Mouse (Mus musculus) cerebellum, adult 8-10 months (tissue): ENCODE data around the gene Izumo4.

Source experiments
- DNase-seq: peaks from one replicate; pipeline ENCODE4 v3.0.0; 2022

Izumo4 gene

DNA sequence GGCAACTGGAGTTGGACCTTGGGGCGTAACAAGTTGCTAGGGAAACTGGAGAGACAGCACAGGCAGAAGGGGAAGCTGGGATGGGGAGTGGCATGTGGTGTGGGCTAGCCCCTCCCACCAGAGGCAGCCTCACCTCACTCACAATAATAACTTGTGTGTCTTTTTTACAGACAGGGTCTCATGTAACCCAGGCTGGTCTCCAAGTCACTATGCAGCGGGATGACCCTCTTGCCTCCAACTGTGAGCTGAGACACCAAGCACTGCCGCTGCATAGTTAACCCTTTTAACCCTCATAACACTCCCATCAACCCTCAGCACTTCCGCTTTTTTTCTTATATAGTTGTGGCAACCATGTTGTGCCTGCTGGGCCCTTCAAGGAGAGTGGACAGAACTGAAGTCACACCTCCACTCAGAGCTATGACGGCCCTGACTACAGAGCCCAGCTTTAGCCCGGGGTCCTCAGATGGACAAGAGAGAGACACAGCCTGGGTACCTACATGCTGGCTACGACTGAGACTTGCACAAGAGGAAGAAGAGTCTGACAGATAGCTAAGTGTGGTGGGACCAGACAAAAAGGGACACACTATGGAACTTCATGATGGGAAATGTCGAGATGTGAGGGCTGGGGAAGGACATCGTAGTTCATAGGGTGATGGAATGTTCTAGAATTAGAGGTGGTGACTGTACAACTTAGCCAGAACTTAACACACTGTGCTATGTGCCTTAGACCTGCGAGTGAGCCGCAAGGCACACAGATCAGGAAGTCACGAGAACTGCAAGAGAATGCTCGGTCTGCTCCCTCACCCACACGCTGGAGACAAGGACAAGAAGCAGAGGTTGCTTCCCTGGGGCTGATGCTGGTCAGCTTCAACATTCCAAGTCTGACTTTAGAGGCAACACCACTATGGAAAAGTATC is 9.5 kb upstream of the Izumo4 start:
- DNase-seq, result no peak

DNA sequence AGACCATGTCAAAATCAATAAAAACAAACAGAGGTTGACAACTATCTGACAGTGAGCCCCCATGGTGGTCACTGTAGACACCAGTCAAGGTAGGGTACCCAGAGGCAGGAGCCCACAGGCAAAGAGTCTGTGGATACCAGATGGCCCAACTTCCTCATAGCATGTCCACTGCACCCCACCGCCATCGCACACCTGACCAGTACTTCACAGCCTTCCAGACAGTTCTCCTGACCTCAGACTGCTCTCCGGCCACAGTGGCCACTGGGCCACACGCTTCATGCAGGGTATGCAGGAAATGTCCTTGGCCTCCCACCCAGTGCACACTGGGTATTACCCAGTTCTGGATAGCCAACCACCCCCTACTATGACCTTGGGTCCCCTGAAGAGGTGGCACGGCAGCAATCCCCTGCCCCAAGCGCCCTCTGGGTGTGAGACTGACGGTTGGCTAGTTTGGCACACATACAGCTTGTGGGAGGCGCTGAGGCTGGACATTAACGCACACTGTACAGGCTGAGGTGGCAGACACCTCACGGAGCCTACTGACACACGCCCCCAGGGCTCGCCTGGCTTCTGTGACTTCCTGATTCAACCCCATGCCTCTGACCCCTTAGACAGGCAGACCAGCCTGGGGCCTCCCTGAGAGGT is 8.5 kb upstream of the Izumo4 start:
- DNase-seq, result no peak

DNA sequence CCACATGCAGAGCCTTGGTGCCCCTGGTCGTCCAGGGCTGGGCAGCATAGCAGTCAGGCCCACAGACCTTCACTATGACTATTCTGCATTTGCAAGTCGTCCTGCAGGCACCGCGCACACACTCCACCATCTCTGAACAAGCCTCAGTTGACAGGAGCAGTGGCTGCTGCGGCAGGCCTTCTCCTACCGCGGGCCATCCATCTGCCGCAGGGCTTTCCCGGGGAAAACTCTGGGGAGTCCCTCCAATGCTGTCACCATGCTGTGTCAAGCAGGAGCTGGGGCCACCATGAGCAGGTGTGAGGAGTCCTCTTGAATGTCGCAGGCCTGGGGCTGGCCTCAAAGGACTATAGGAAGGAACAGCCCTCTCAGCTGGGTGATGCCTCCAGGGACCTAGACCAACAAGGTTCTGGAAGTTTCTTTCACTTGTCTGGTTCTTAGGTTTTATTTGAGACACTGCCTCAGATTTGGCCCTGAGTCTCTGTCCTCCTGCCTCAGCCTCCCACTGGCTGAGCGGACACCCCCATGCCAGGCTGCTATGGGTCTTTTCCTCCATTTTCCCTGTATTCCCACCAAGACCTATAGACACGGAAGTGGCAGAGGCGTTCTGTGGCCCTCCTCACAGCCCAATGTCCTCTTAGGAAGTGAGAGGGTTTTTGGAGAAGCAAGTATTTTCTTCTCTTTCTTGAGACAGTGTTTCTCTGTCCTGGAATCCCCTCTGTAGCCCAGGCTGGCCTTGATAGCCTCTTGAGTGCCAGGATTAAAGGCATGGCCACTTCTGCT is 7.6 kb upstream of the Izumo4 start:
- DNase-seq, result no peak

DNA sequence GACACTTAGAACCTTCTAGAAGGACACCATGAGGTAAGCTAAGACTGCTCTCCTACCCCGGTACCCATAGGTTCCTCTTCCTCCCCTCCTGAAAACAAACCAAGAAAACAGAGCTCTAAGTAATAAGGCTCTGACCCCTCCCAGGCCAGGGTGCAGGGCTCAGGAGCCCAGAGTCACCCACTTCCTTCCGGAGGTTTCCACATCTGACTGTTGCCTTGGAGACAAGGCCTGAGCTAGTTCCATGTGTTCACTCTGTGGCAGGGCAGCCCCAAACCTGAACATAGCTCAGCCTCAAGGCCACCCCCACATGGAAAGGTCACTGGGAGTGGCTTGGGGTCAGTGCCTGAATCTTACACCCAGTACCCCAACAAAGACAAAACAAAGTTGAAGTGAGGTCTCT is 6.8 kb upstream of the Izumo4 start:
- DNase-seq, result no peak

DNA sequence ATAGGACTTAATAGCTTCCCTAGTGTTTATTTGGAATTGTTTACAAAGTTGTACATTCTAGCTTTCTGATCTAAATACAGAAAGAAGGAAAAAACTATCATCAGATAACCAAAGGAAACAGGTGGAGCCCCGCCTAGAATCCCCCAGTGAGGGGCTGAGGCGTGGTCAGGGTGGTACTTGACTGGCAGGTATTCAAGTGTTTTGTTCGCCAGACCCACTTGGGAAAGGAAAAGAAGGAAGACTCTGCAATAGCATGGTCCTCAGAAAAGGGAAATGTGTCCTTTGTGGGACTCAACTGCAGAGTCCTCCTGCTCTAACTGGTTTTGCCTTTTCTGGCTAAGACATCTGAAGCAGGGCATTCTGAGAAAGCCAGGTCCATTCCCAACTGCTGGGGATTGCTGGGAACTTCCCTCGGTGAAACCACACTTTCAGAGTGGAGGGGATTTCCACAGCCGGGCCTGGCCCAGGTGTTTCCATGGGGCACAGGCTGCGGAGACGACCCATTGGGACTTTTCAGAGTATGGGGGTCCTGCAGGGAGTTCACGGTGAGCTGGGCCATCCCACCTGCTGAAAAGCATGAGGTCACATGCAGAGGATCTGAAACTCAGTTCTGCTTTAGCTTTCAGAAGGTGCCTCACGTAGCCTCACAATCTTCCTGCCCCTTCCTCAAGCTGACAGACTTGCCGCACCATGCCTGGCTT is 6.0 kb upstream of the Izumo4 start:
- DNase-seq, result no peak

DNA sequence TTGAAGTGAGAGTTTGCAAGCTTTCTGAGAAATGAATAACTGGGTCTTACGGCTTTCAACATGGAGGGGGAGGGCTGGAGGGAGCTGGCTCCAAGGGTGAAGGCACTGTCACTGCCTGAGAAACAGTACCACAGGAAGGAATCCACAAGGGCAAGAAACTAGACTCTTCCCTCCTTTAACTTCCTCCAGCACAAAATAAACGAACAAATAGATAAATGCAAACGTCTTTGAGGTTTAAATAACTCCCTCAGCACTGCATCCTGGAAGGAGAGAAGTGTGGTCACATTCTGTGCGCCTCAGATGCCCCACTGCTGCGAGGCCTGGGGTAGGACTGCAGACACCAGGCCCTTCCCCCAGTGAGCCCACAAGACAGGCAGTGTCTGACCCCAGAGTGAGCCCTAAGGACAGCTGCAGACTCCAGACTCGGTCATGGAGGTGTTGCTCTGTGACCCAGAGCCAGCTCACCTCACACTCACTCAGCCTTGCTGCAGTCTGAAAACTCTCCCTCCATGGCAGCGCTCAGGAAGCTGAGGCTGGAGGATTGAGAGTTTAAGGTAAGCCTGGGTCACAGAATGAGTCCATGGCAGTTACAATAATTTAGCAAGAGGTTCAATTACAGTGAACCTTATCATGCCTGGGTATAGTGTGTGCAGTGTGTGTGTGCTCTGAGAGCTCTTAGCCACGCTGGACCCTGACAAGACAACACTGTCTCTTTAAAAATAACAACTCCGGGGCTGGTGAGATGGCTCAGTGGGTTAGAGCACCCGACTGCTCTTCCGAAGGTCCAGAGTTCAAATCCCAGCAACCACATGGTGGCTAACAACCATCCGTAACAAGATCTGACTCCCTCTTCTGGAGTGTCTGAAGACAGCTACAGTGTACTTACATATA is 5.2 kb upstream of the Izumo4 start:
- DNase-seq, result no peak

DNA sequence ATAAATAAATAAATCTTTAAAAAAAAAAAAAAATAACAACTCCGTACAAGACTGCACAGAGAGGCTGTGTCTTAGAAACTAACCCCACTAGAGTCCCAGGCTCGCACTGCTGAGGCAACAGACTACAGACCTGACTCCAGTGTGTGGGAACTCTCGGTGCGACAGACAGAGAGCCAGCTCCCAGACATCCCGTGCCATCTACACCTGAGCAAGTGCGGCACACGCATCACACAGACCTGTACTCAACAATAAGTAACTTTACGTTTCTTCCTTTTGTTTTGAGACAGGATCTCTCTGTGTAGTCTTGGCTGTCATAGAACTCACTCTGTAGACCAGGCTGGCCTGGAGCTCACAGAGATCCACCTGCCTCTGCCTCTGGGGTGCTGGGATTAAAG is 4.6 kb upstream of the Izumo4 start:
- DNase-seq, result no peak

DNA sequence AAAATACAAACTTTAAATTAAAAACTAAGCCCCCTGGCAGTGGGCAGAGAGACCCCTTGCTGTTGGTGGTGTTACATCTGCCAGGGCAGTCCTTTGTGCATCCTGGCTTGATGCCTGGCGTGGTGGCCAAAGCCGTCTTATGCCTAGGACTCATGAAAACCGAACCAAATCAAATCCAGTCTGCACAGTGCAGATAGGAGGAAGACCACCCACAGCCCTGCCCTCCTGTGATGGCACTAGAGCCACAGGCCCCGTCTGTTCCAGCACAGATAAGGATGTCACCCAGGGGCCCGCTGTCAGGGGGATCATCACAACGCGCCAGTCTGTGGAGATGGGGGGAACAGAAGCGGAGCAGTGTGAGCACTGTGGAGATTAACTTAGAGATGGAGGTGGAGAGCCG is 4.2 kb upstream of the Izumo4 start:
- no peak for DNase-seq

DNA sequence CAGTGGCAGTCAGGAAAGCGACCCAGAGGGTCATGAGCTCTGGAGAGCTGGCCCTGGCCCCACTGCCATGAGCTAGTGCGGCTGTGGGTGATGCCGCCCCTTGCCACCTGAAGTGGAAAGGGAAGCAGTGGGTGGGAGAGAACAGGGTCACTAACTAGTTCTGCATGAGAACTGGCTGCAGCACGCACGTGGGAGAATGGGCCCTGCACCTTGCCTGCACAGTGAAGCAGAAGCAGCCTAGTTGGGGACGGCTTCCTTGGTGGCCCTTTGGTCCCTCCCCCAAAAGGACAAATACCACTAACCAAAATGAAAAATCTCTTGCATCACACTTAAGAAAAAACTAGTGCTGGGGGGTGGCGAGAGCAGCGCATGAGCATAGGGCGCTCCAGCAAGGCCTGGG is 3.4 kb upstream of the Izumo4 start:
- no peak for DNase-seq

DNA sequence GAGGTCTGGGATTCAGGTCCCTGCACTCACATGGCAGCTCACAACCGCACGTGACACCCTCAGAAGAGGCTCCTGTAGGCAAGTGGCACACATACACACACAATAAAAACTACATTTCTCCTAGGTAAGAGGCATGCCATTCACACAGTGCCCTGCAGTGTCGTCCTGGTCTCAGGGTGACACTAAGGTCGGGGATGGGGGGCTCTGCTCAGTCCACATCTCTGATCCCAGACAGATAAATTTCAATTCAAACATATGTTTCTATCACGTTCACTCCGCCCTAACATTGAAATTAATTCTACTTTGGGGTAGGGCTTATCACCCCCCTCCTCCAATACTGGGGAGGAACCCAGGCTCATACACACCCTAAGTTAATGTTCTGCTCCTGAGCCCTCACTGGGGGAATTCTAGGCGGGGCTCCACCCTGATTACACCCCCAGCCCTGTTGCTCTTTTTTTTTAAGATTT is 1.9 kb upstream of the Izumo4 start:
- no peak for DNase-seq

DNA sequence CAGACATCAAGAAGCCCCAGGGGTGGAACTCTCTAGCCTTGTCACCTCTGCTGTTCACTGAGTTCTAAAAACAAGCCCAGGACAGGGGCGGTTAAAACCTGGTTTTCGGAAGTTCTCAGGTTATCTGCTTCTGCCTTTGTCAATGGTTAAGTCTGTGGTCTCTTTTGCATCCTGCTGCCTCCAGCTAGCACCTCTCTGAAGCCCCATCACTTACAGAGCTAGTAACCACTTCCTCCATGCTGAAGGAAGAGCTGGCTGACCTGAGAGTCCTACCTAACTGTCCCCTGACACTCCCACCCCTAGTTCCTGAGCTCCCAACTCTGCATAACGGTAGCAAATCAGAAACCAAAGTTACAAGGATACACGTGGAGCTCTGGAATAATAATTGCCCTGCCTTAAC is 1.3 kb upstream of the Izumo4 start:
- no peak for DNase-seq

DNA sequence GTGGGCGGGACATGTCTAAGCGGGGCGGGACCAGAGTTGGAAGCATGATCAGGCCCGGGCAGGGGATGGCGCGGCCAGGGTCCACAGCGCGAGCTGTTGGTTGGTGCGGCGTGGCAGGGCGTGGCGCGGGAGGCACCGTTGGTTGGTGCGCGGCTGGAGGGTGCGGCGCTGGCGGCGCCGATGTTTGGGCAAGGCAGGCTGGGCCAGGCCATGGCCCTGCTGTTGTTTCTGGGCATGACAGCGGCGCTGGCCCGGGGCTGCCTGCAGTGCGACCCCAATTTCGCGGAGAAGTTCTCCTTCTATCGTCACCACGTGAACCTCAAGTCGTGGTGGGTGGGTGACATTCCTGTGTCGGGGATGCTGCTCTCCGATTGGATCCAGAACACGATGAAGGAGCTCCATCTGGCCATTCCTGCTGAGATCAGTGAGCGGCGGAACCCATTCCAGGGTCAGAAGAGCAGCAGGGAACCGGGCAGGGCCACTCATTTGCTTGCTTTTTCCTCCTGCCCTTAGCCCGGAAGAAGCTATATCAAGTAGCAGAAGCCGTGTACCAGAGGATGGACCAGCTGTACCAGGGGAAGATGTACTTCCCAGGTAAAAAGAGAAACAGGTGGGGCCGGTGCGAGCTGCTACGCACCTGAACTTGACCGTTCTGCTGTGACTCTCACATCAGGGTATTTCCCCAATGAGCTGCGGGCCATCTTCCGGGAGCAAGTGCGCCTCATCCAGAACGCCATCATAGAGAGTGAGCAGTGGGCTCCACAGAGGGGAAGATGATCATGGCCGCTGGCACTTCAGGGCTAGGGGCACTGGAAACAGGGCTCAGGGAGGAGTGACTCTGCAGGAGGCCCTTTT is 779 bp downstream of the Izumo4 start:
- peak; percentile 95 for DNase-seq

DNA sequence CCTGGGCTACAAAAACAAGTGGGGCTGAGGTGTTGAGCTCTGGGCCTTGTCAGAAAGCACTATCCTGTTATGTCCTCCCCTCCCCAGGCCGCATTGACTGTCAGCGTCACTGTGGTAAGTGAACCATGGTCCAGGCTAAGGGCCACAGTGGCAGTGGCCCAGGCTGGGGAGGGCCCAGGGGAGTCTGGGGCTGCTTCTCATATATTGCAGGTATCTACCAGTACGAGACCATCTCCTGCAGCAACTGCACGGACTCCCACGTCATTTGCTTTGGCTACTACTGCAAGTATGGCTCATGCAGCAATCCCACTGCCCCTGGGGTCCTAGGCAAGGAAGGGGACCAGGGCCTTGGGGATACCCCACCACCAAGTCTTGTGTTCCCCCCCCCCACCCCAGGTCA is 1.7 kb downstream of the Izumo4 start:
- no peak for DNase-seq

DNA sequence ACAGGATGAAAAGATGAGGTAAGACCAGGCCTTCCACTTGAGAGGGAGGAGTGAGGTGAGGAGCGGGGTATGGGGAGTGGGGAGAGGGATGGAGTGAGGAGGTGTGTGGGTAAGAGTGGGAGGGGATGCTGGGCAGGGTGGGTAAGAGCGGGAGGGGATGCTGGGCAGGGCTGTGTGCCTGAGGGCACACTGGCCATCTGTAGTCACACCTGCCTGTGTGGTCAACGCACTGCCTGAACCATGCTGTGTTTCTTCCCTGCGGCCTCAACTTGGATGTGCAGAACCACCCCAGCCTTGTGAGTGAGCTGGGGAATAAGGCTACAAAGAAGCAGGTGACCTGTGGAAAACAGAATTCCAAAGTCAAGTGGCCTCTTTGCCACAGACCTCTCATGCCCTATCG is 2.4 kb downstream of the Izumo4 start:
- DNase-seq, result no peak

DNA sequence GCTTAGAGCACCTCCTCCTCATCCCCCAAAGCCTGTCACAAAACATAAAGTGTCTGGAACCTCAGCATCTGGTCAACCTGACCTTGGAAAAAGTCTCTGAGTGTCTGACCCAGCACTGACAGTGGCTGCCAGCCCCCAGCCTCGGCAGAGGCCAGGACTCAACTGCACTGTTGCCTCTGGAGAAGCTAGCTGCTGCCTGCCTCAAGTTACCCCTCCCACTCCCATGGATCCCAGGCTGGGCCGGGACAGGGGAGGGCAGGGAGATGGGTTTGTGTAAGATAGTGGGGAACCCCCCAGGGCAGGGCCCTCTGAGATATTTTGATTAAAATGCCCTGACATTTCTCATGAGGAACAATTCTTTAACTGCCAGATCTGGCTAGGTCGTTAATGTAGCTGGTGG is 3.0 kb downstream of the Izumo4 start:
- no peak for DNase-seq

DNA sequence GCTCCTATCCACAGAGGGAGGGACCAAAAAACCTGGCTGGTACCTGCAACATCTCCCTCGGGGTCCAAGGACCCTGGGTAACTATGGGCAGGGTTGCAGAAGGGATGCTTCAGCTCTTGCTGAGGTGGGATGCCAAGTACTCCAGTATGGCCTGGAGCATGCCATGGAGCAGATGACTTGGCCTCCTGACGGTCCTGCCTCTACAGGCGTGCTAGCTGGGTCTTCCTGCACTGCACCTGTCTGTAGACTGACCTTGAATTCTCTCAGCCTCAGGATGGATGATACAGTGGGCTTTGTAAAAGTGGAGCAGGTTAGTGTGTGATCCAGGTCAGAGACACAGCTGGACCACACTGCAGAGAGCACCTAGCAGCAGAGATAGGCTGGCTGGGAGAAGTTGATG is 3.5 kb downstream of the Izumo4 start:
- no peak for DNase-seq

DNA sequence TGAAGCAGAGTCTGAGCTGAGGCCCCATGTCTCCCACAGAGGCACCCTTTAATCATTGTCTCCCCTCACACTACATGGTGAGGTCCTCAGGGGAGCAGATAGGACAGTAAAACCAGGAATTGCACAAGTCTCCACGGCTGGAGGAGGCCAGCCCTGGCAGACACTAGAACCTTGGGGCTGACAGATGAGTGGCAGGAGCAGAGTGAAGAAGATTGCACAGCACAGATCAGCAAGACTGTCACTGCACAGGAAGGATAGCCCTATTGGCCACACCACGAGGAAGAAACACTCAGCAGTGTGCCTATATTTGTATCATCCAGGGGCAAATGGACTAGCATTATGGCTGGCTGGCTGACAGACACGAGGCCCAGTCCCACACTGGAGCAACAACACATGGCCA is 8.8 kb downstream of the Izumo4 start:
- no peak for DNase-seq

DNA sequence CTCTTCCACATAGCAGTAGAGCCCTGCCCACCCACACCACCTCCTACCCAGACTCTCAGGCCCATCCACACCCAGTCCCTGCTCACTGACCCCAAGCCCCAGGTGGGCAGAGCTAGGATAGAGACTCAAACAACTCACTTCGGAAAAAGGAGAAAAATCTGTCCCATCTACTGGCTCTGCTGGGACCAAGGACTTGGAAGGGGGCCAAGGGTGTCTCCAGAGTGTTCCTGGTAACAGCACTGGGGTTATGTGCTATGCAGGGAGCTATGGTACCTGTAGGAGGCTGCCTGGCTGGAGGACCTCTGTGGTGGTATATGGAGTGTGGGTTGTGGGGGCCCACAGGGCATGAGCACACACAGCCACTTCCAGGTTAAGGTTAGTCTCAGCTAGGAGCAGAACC is 15.3 kb downstream of the Izumo4 start:
- no peak for DNase-seq

DNA sequence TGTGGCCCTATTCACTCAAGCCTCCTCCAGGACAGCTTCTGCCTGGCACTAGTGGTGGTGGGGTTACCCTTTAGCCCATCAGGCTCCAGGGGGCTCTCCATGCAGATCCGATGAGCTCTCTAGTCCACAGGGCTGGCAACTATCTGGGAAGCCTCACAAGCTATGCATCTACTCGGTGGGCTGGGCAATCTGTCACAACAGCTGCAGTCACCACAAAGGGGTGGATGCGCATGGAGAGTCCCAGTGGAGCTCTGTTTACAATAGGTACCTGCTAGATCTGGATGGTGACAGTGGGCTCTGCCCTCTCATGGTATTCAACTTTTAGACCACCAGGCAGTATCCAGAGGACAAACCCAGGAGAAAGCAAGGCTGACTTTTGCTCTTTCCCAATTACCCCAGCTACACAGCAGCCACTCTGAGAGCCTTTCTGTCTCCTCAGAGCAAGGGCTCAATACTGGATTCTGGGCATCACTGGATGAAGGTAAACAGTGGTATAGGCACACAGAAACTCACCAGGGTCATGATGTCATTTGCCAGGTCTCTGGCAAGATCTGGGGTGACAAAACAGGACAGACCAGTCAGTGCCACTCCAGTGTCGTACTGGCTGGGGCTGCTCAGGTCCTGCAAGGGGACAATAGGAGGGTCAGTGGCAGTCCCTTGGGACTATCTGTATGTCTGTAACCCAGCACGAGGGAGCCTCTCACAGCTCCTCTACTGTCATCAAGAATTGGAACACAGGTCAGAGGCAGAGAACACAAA is 25.6 kb downstream of the Izumo4 start:
- DNase-seq, result no peak

DNA sequence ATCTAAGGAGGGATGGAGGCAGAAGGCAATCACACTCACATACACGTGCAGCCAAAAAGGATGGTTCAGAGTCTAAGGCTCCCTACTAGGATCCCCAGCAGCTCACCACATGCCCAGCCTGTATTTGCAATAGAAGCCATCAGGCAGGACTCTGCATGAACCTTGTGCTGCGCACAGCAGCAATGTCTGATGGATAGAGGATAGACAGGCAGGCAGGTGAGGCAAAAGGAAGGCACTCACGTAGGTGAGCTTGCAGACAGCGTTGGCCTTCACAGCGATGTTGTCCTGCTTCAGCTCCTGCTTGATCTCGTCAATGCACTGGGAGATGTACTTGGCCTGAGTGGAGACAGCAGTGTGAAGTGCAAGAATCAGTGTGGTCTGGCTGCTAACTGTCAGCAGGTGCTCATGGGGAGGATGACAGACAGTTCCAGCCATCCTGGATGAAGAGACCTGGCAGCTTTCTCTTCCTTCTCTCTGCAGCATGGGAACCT is 30.7 kb downstream of the Izumo4 start:
- no peak for DNase-seq
